Mouse (Mus musculus) embryo, embryonic 11.5 days (tissue): ENCODE results near the gene Adad2.

Experiments
- DNase-seq: peaks from one replicate; pipeline ENCODE4 v3.0.0-alpha.2; 2012; ENCODE audit warnings: low read depth, low spot score

The Adad2 gene

DNA sequence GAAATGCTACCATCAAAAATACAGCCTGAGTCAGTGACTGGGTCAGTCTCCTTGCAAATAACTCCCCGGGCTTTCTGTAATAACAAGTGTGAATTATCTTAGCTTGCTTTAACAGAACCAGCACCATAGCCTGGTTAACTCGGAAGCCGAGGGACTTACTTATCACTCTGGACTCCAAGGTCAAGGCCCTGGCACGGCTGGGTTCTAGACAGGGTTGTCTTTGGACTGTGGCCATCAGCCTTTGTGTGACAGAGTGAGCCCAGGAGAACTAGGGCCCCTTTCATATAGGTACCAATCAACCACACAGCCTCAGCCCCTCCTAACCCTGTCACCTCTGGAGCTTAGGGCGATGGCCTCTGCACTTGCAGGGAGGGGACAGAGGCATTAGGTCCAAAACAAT is 28.5 kb downstream of the Adad2 start:
- no peak for DNase-seq

GRCm38 (mm10) chr8:119642960-119643359 is 30.4 kb downstream of the Adad2 start:
- DNase-seq, result no peak

GRCm38 (mm10) chr8:119644429-119644960 is 31.9 kb downstream of the Adad2 start:
- no peak for DNase-seq

- DNase-seq, result no peak
These were observed 32.5 kb downstream of the Adad2 start for GRCm38 (mm10) chr8:119644981-119645597.

DNA sequence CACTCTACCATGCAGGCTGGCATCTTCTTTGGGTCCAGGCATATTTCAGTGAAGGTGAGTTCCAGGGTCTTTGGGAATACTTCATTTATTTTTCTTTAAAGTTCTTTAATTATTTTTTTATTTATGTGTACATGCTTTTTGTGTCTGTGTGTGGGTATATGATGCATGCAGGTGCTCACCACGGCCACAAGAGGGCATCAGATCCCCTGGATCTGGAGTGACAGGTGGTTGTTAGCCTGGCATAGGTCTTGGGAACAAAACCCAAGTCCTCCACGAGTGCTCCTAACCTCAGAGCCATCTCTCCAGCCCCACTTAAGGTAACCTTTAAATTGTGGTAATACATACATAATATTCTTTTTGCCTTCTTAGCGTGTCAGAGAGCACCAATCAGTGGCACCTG is 33.6 kb downstream of the Adad2 start:
- DNase-seq, result no peak

- DNase-seq, result no peak
These were observed 34.3 kb downstream of the Adad2 start for GRCm38 (mm10) chr8:119646846-119647245.

GRCm38 (mm10) chr8:119651324-119651723 is 38.8 kb downstream of the Adad2 start:
- no peak for DNase-seq

DNA sequence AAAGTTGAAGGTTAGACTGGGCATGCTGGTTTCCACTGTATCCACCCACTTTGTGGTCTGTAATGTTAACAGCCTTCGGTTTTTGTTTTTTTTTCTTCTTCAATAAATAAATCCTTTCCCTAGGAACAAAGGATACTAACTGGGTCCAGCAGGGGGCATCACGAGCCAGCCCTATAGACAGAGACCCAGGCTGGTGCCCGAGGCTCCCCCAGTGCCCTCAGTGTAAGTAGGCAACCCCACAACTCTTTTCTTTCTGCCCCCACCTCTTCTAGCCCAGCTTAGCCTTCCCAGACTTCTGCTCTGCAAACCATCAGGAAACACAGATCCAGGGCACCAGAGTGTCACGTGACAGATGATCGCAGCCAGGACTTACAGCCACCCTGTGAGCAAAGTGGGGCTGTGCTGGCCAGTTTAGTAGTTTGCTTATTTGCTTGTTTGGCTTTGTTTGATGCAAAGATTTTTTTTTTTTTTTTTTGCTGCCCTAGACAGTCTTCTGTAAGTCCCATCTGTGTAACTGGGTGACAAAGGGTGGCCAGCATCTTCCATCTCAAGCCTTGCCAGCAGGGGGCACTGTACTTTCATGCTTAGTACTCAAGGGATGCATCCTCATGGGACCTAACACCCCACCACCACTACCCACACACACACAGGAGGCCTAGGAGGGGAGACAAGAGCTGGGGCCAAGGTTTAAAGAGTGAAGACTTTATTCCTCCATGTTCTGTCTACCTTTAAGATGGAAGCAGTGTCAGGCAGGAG is 44.3 kb downstream of the Adad2 start:
- DNase-seq, result no peak

DNA sequence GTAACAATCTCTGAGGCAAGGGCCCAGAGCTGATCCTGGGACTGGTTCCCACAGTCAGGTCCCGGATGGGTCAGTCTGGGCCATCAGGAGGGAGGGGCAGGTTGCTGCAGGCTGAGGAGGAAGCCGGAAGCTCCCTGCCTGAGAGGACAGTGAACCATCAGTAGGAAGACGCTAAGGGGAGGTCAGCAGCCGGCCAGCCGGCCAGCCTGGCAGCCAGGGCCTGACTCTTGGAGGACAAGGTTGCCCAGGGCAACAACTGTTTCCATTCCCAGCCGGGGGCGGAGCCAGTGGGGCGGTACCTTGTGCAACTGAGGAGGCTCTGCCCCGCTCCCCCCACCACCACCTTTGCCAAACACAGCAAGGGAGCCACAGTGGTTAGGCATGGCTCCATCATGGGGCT is 48.5 kb downstream of the Adad2 start:
- peak; percentile 32 for DNase-seq

GRCm38 (mm10) chr8:119661892-119662291 is 49.3 kb downstream of the Adad2 start:
- no peak for DNase-seq

DNA sequence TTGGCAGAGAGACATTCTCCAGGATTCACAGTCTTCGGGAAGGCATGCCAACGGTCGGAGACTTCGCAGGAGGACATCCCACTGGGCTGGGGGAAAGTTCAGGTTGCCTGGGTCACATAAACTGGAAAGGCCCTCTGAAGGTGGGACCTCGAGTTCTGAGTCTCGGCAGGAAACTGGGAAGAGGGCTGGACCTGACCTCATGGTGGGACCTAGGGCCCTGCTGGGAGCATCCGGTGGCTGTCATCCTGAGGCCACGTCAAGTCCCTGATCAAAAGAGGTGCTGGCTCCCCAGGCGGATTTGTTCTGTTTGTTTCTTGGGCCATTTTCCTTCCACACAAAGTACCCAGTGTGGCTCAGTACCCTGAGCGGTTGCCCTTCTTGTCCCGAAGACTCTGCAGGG is 50.9 kb downstream of the Adad2 start:
- no peak for DNase-seq

- DNase-seq, result no peak
These were observed 52.7 kb downstream of the Adad2 start for GRCm38 (mm10) chr8:119665270-119665669.
